Mouse (Mus musculus): ENCODE data around the gene Gm15013. TPM values are rescaled to one million over a fixed set of nuclear protein-coding genes. Genes with fewer than 3 reads are reported as not detected.

The Gm15013 gene
- not detected in 2 replicates for polyA plus RNA-seq (2012; rRNA removed)

DNA sequence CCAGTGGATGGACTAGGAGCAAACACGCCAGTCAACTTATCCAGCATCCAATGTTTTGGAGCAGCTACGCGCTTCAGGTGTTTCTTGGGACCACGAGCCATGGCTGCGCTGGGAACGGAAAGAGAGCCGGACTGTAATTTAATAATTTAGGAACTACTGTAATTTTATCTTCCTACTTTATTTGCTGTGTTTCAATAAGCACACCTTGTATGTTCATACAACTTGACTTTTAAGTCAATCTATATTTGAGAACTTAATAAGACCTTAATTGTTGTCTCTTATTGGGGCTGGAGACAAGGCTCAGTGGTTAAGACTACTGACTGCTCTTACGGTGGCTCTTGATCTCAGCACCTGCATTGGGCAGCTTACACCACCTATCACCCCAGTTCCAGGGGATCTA, at the start of gene Gm15013:
TSS of gene Gm15013 (minus strand) at position 101 of the 400 bp plus-strand sequence.

DNA sequence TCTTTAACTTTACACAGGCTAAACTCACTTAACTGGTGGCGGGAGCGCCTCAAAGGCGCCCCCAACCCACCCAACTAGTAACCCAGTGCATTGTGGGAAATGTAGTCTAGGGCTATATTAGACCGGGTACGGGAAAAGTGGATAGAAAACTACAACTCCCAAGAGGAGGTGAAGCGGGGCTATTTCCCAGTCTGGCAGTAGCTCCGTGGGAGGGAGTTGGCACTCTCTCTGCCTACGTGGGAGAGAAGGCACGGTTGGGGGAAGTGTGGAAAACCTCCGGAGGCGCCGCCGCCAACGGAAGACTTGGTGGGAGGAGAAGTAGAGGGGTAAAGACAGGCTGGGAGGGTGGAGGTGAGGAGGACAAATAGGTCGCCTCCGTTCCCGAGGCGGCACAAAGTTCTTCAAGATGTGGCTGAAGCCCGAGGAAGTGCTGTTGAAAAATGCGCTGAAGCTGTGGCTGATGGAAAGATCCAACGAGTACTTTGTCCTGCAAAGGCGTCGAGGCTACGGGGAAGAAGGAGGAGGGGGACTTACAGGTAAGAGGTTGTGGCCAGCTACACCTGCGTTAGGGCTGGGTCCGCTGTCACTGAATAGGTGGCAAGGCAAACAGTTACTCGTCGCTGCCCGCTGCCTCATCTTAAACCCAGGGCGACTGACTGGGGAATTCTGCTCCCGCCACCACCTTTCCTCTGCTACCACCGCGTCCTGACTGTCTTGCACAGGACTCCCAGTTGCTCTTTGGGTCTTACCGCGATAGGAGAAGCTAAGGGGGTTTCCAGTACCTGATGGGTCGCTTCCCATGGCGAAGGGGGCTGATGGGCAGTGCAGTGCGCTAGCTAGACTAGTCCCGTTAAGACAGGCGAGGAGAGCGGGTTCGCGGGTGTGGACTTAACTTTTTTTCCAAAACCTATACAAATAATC, 29.2 kb downstream of the Gm15013 start, which contains the start of gene Tbc1d8b:
TSS of gene Tbc1d8b (plus strand) at position 222 of the 921 bp plus-strand sequence.

Other genes starting within 250 kb of the Gm15013 start
- gene D330045A20Rik, start 234.1 kb downstream of the Gm15013 start, polyA plus RNA-seq (2012; rRNA removed), result 0.11 and 0.16 TPM in 2 replicates
- gene Rnf128, start 151.2 kb downstream of the Gm15013 start, polyA plus RNA-seq (2012; rRNA removed), result 18.8 and 35.2 TPM in 2 replicates
- gene Tbc1d8b, start 29.5 kb downstream of the Gm15013 start, polyA plus RNA-seq (2012; rRNA removed), result 0.66 and 0.76 TPM in 2 replicates
- not detected in 2 replicates for gene Ripply1, start 67.9 kb upstream of the Gm15013 start, polyA plus RNA-seq (2012; rRNA removed)
- gene Cldn2, start 86.3 kb upstream of the Gm15013 start, polyA plus RNA-seq (2012; rRNA removed), result 6.0 and 8.2 TPM in 2 replicates
- 3.3 and 3.4 TPM in 2 replicates for gene Morc4, start 157.2 kb upstream of the Gm15013 start, polyA plus RNA-seq (2012; rRNA removed)